Mouse (Mus musculus) CH12.LX (cell line): ENCODE results near the gene Tcf7. TPM values are rescaled to one million over a fixed set of nuclear protein-coding genes. Genes with fewer than 3 reads are reported as not detected.

Experiments used
- DNase-seq: peaks from one replicate; pipeline ENCODE4 v3.0.0-alpha.2; 2013; ENCODE audit errors: extremely low read depth
- H3K27ac ChIP-seq: 2 replicates; pipeline ENCODE4 v1.5.1; 2012; ENCODE audit warnings: low read depth, mild to moderate bottlenecking, control low read depth, moderate library complexity; ENCODE audit not compliant: insufficient read depth
- H3K27me3 ChIP-seq: replicated peaks from 2 replicates; pipeline ENCODE3; 2012; ENCODE audit warnings: inconsistent platforms
- H3K36me3 ChIP-seq, 2 experiments: replicated peaks in 1 of 2; 2 replicates each; pipeline versions ENCODE3 to v1.6.1; 2012; ENCODE audit warnings: inconsistent platforms in 1 of 2, low read length in 1 of 2, mild to moderate bottlenecking in 1 of 2, mixed read lengths in 1 of 2, moderate library complexity in 1 of 2; ENCODE audit not compliant: control insufficient read depth in 1 of 2, insufficient read depth in 1 of 2
- H3K4me1 ChIP-seq, 2 experiments: 2 replicates each; pipeline ENCODE4 v1.6.1; 2012; ENCODE audit warnings: inconsistent platforms in 1 of 2, moderate library complexity in 1 of 2; ENCODE audit not compliant: insufficient read depth in 2 of 2, control insufficient read depth in 1 of 2
- H3K4me2 ChIP-seq: 2 replicates; pipeline ENCODE4 v1.6.1; 2012; ENCODE audit warnings: low read depth, mild to moderate bottlenecking, control low read depth; ENCODE audit not compliant: poor library complexity, insufficient read depth, severe bottlenecking
- H3K4me3 ChIP-seq, 3 experiments: fragments of 150-350 bp in 1 of 3; sonication (generic) in 1 of 3; replicated peaks in 1 of 3; 2 replicates each; pipeline versions ENCODE3 to v1.5.1; 2011 to 2012; ENCODE audit warnings: low read depth in 2 of 3, low read length in 2 of 3, mild to moderate bottlenecking in 2 of 3, moderate library complexity in 2 of 3, control low read depth in 1 of 3, improper control_type of control experiment in 1 of 3, inconsistent platforms in 1 of 3, mixed read lengths in 1 of 3; ENCODE audit not compliant: poor library complexity in 1 of 3
- H3K79me2 ChIP-seq: replicated peaks from 2 replicates; pipeline ENCODE4 v1.6.1; 2012; ENCODE audit warnings: mild to moderate bottlenecking, moderate library complexity; ENCODE audit not compliant: control insufficient read depth, poor library complexity, insufficient read depth, severe bottlenecking; ENCODE audit errors: extremely low read depth
- H3K9ac ChIP-seq: 2 replicates; pipeline ENCODE4 v1.6.1; 2012; ENCODE audit warnings: low read depth, mild to moderate bottlenecking, control low read depth, moderate library complexity; ENCODE audit not compliant: insufficient read depth
- H3K9me3 ChIP-seq: replicated peaks from 2 replicates; pipeline ENCODE3; 2012; ENCODE audit warnings: low read length, inconsistent platforms, mixed read lengths
- BHLHE40 ChIP-seq: IDR thresholded peaks from 2 replicates; pipeline ENCODE4 v1.6.1; 2011; ENCODE audit warnings: mild to moderate bottlenecking, low read depth, low read length, improper control_type of control experiment
- CHD1 ChIP-seq: IDR thresholded peaks from 2 replicates; pipeline ENCODE4 v1.6.1; 2012; ENCODE audit warnings: low read depth, low read length, improper control_type of control experiment, inconsistent platforms
- E2F4 ChIP-seq: IDR thresholded peaks from 2 replicates; pipeline ENCODE4 v1.6.1; 2011; ENCODE audit warnings: low read depth, low read length, improper control_type of control experiment; ENCODE audit not compliant: insufficient replicate concordance
- EP300 ChIP-seq: IDR thresholded peaks from 2 replicates; pipeline ENCODE4 v1.6.1; 2011; ENCODE audit warnings: low read length, improper control_type of control experiment
- ETS1 ChIP-seq: conservative IDR thresholded peaks from 2 replicates; pipeline ENCODE4 v1.6.1; 2012; ENCODE audit warnings: low read depth, mild to moderate bottlenecking, inconsistent platforms, low read length, improper control_type of control experiment, moderate library complexity
- GABPA ChIP-seq: IDR thresholded peaks from 2 replicates; pipeline ENCODE4 v1.6.1; 2012; ENCODE audit warnings: low read depth, low read length, improper control_type of control experiment, inconsistent platforms; ENCODE audit not compliant: insufficient replicate concordance
- HCFC1 ChIP-seq: IDR thresholded peaks from 2 replicates; pipeline ENCODE4 v1.6.1; 2012; ENCODE audit warnings: low read depth, mild to moderate bottlenecking, inconsistent platforms, low read length, improper control_type of control experiment
- IRF4 ChIP-seq: IDR thresholded peaks from 2 replicates; pipeline ENCODE4 v1.6.1; 2014; ENCODE audit warnings: low read depth, mild to moderate bottlenecking, inconsistent platforms, low read length, improper control_type of control experiment
- JUN ChIP-seq: IDR thresholded peaks from 2 replicates; pipeline ENCODE4 v1.6.1; 2011; ENCODE audit warnings: low read depth, mild to moderate bottlenecking, low read length, improper control_type of control experiment, moderate library complexity; ENCODE audit not compliant: insufficient read depth
- KAT2A ChIP-seq: IDR thresholded peaks from 2 replicates; pipeline ENCODE4 v1.6.1; 2012; ENCODE audit warnings: low read length, improper control_type of control experiment, inconsistent platforms; ENCODE audit not compliant: insufficient replicate concordance
- MAX ChIP-seq: IDR thresholded peaks from 2 replicates; pipeline ENCODE4 v1.6.1; 2011; ENCODE audit warnings: low read length, improper control_type of control experiment
- MAZ ChIP-seq: IDR thresholded peaks from 2 replicates; pipeline ENCODE4 v1.6.1; 2012; ENCODE audit warnings: low read depth, mild to moderate bottlenecking, inconsistent platforms, low read length, improper control_type of control experiment, moderate library complexity
- MXI1 ChIP-seq: IDR thresholded peaks from 2 replicates; pipeline ENCODE4 v1.6.1; 2011; ENCODE audit warnings: mild to moderate bottlenecking, low read depth, low read length, improper control_type of control experiment
- NELFE ChIP-seq: IDR thresholded peaks from 2 replicates; pipeline ENCODE4 v1.6.1; 2011; ENCODE audit warnings: low read depth, low read length, improper control_type of control experiment
- NRF1 ChIP-seq: IDR thresholded peaks from 2 replicates; pipeline ENCODE4 v1.6.1; 2014; ENCODE audit warnings: low read depth, mild to moderate bottlenecking, inconsistent platforms, low read length, improper control_type of control experiment, moderate library complexity
- PAX5 ChIP-seq: IDR thresholded peaks from 2 replicates; pipeline ENCODE4 v1.6.1; 2012; ENCODE audit warnings: low read length, inconsistent platforms, mixed read lengths
- POLR2A ChIP-seq: IDR thresholded peaks from 2 replicates; pipeline ENCODE4 v1.6.1; 2011; ENCODE audit warnings: low read depth, mild to moderate bottlenecking, improper control_type of control experiment, low read length
- RCOR1 ChIP-seq: conservative IDR thresholded peaks from 2 replicates; pipeline ENCODE4 v1.6.1; 2012; ENCODE audit warnings: low read depth, mild to moderate bottlenecking, inconsistent platforms, low read length, improper control_type of control experiment
- SIN3A ChIP-seq: IDR thresholded peaks from 2 replicates; pipeline ENCODE4 v1.6.1; 2012; ENCODE audit warnings: low read length, improper control_type of control experiment, inconsistent platforms
- SMC3 ChIP-seq: IDR thresholded peaks from 2 replicates; pipeline ENCODE4 v1.6.1; 2011; ENCODE audit warnings: low read depth, low read length, improper control_type of control experiment
- TBP ChIP-seq: conservative IDR thresholded peaks from 2 replicates; pipeline ENCODE4 v1.6.1; 2011; ENCODE audit warnings: low read depth, low read length, improper control_type of control experiment
- TCF12 ChIP-seq: IDR thresholded peaks from 2 replicates; pipeline ENCODE4 v1.6.1; 2014; ENCODE audit warnings: low read depth, mild to moderate bottlenecking, inconsistent platforms, low read length, improper control_type of control experiment
- UBTF ChIP-seq: IDR thresholded peaks from 2 replicates; pipeline ENCODE4 v1.6.1; 2012; ENCODE audit warnings: low read depth, mild to moderate bottlenecking, inconsistent platforms, low read length, improper control_type of control experiment, moderate library complexity
- USF1 ChIP-seq: IDR thresholded peaks from 2 replicates; pipeline ENCODE4 v1.6.1; 2014; ENCODE audit warnings: low read depth, mild to moderate bottlenecking, inconsistent platforms, low read length, improper control_type of control experiment
- ZKSCAN1 ChIP-seq: IDR thresholded peaks from 2 replicates; pipeline ENCODE4 v1.6.1; 2012; ENCODE audit warnings: low read depth, inconsistent platforms, low read length, improper control_type of control experiment, borderline replicate concordance
- ZNF384 ChIP-seq: IDR thresholded peaks from 2 replicates; pipeline ENCODE4 v1.6.1; 2012; ENCODE audit warnings: low read depth, low read length, improper control_type of control experiment, inconsistent platforms
- dilution Hi-C: fragments of 300-500 bp; cut with MboI; formaldehyde crosslinking; loops from 2 replicates; pipeline ENCODE4 v1.14.3; 2020; ENCODE audit warnings: low sequenced_read_pairs; ENCODE audit not compliant: extremely low pct_unique_long_range_greater_than_20kb, extremely low pct_ligation_motif_present
- in situ Hi-C: fragments of 300-500 bp; cut with MboI; formaldehyde crosslinking; loops from 3 replicates; pipeline ENCODE4 v1.14.3; 2019; ENCODE audit warnings: low sequenced_read_pairs, low pct_ligation_motif_present, low pct_unique_long_range_greater_than_20kb, mixed read lengths
- polyA plus RNA-seq: library from polyadenylated mRNA; unstranded; fragments of >175 nt; gene quantifications from 2 replicates; pipeline ENCODE4 v1.2.1, GENCODE M21; 2012; ENCODE audit warnings: low read depth; ENCODE audit not compliant: insufficient read length
- total RNA-seq, 2 experiments: library from RNA; depleted of rRNA; stranded (reverse); fragments of 300-350 nt in 1 of 2; fragments of >200 nt in 1 of 2; gene quantifications; 2 replicates each; pipeline ENCODE4 v1.2.3; 2012 to 2014

The Tcf7 gene
- total and polyA plus RNA-seq, 3 experiments = 0.55 to 5.5 (median 0.85) TPM

DNA sequence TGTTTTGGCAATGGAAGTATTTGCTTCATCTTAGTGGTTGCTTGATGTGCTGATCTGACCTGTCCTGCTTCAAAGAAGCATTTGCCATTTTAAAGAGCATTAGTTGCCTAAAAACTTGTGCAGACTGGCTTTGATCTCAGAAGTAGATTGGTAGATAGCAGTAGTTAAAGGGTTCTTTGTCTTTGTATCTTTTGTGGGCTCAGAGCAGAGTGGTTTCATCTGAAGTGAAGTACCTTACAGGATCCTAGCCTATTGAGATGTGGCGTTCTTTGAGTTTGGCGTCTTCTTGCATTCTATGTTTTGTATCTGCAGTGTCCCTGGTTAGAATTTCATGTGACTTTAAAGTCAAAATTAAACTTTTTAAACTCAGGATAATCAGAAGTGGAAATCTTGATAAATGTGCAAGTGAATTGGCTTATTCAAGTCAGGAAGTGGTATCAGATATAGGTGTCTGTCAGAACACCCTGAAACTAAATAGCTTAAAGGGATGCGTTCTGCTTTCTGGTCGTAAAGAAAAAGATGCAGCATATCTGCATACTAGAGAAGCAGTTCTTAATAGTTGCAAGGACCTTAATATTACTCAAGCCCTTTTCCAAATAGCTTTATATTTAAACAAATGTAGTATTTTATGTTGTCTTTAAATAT lies 41.8 kb downstream of the Tcf7 start:
- dilution Hi-C loops = no loop called here
- TF ChIP-seq E2F4 = no peak
- TF ChIP-seq POLR2A = no peak
- TF ChIP-seq TBP = no peak
- no peak for TF ChIP-seq SIN3A
- TF ChIP-seq UBTF = no peak
- TF ChIP-seq TCF12 = no peak
- no peak for TF ChIP-seq SMC3
- no peak for TF ChIP-seq BHLHE40
- TF ChIP-seq KAT2A = no peak
- TF ChIP-seq EP300 = no peak
- no peak for TF ChIP-seq MXI1
- TF ChIP-seq GABPA = no peak
- TF ChIP-seq ZNF384 = no peak
- no peak for TF ChIP-seq CHD1
- no peak overlapping the region for H3K4me2 ChIP-seq

DNA sequence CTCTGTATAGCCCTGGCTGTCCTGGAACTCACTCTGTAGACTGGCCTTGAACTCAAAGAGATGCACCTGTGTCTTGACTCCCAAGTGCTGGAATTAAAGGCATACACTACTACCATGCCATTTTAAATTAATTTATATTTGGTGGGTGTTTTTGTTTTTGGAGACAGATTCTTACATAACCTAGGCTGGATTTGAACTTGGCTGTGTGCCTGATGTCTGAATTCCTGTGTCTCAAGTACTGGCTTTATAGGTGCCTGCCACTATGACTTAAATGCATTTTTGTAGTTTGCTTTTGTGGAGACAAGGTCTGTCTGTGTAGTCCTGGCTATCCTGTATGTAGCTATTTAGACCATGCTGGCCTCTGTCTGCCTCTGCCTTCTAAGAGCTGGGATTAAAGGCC lies 48.3 kb downstream of the Tcf7 start:
- Histone ChIP-seq H3K4me3 (no peak overlapping the region), H3K36me3 (peaks cover 21 to 39% of the 10 kb centered on the region in 2 experiments), H3K27me3 (peaks cover 6% of the 10 kb centered on the region), H3K4me2 (no peak overlapping the region), H3K79me2 (peaks cover 63% of the 10 kb centered on the region), H3K27ac (no peak overlapping the region), H3K9ac (no peak overlapping the region), H3K9me3 (no peaks in the 10 kb centered on the region), H3K4me1 (peaks cover 0 to 26% of the 10 kb centered on the region in 2 experiments; a peak in 2 of 4 replicates)
- in situ Hi-C loops (no loop called here), dilution Hi-C loops (no loop called here)
- DNase-seq = no peak
- no peak for TF ChIP-seq IRF4
- TF ChIP-seq HCFC1 = no peak
- TF ChIP-seq JUN = no peak
- no peak for TF ChIP-seq NRF1
- no peak for TF ChIP-seq MAX
- TF ChIP-seq USF1 = no peak
- TF ChIP-seq UBTF = no peak
- no peak for TF ChIP-seq ZKSCAN1
- TF ChIP-seq MXI1 = no peak
- no peak for TF ChIP-seq SIN3A
- no peak for TF ChIP-seq ETS1
- no peak for TF ChIP-seq NELFE
- TF ChIP-seq E2F4 = no peak
- no peak for TF ChIP-seq EP300
- TF ChIP-seq SMC3 = no peak
- no peak for TF ChIP-seq RCOR1
- no peak for TF ChIP-seq MAZ
- no peak for TF ChIP-seq PAX5
- TF ChIP-seq TCF12 = no peak

More for the DNA sequence above, 41.8 kb downstream of the Tcf7 start:
- DNase-seq = no peak
- in situ Hi-C loops = no loop called here
- Histone ChIP-seq H3K36me3 (peaks cover 53 to 88% of the 10 kb centered on the region in 2 experiments), H3K9ac (no peak overlapping the region), H3K27me3 (no peaks in the 10 kb centered on the region), H3K4me1 (no peaks in the 10 kb centered on the region), H3K27ac (no peak overlapping the region), H3K4me3 (no peak overlapping the region), H3K9me3 (no peaks in the 10 kb centered on the region), H3K79me2 (peaks cover 30% of the 10 kb centered on the region)
